Mouse (Mus musculus) c-Kit-positive CD71-positive TER-119-negative erythroid progenitor cells, embryonic 14.5 days (primary cell): ENCODE data around the gene Srek1ip1.
A peak's percentile ranks its signal among the peaks of the same experiment; 100 is the strongest.

Experiments
- DNase-seq: peaks from one replicate; pipeline ENCODE4 v3.0.0-alpha.2; 2013; ENCODE audit warnings: low read depth

Srek1ip1 gene

GRCm38 (mm10) chr13:104792184-104792583 is at the start of gene Srek1ip1:
Gene Srek1ip1, plus strand, starts transcription at chr13:104792484.
- DNase-seq = no peak

GRCm38 (mm10) chr13:104742866-104743265 is 49.4 kb upstream of the Srek1ip1 start:
- peak; percentile 79 for DNase-seq

- no peak for DNase-seq
Measured at GRCm38 (mm10) chr13:104747032-104747431, 45.3 kb upstream of the Srek1ip1 start.

- DNase-seq = no peak
Measured at GRCm38 (mm10) chr13:104759381-104759780, 32.9 kb upstream of the Srek1ip1 start.

GRCm38 (mm10) chr13:104762401-104762800 is 29.9 kb upstream of the Srek1ip1 start:
- DNase-seq = no peak

- no peak for DNase-seq
Measured at GRCm38 (mm10) chr13:104763193-104763592, 29.1 kb upstream of the Srek1ip1 start.

GRCm38 (mm10) chr13:104779104-104779670 is 13.1 kb upstream of the Srek1ip1 start:
- DNase-seq = no peak

GRCm38 (mm10) chr13:104787260-104787659 is 5.0 kb upstream of the Srek1ip1 start:
- no peak for DNase-seq

GRCm38 (mm10) chr13:104789663-104790062 is 2.6 kb upstream of the Srek1ip1 start:
- peak; percentile 35 for DNase-seq

GRCm38 (mm10) chr13:104794421-104794820 is 2.1 kb downstream of the Srek1ip1 start:
- DNase-seq = no peak

GRCm38 (mm10) chr13:104799067-104799466 is 6.8 kb downstream of the Srek1ip1 start:
- DNase-seq = no peak

- DNase-seq = no peak
Measured at GRCm38 (mm10) chr13:104799566-104800182, 7.4 kb downstream of the Srek1ip1 start.

GRCm38 (mm10) chr13:104805681-104806080 is 13.4 kb downstream of the Srek1ip1 start:
- no peak for DNase-seq

- DNase-seq = peak; percentile 59
Measured at GRCm38 (mm10) chr13:104816270-104816634, 24.0 kb downstream of the Srek1ip1 start.

- peak; percentile 84 for DNase-seq
Measured at GRCm38 (mm10) chr13:104816635-104817571, 24.6 kb downstream of the Srek1ip1 start, which contains the start of gene Cwc27. Gene Cwc27, minus strand, starts transcription at chr13:104817142.

- peak; percentile 44 for DNase-seq
Measured at GRCm38 (mm10) chr13:104817696-104818095, 25.4 kb downstream of the Srek1ip1 start.

- DNase-seq = no peak
Measured at GRCm38 (mm10) chr13:104821192-104821591, 28.9 kb downstream of the Srek1ip1 start.

GRCm38 (mm10) chr13:104821908-104822307 is 29.6 kb downstream of the Srek1ip1 start:
- no peak for DNase-seq

GRCm38 (mm10) chr13:104822411-104822838 is 30.1 kb downstream of the Srek1ip1 start:
- no peak for DNase-seq

- peak; percentile 60 for DNase-seq
Measured at GRCm38 (mm10) chr13:104825470-104825869, 33.2 kb downstream of the Srek1ip1 start.

GRCm38 (mm10) chr13:104832811-104833210 is 40.5 kb downstream of the Srek1ip1 start:
- no peak for DNase-seq

GRCm38 (mm10) chr13:104837628-104838027 is 45.3 kb downstream of the Srek1ip1 start:
- no peak for DNase-seq

GRCm38 (mm10) chr13:104841937-104842336 is 49.7 kb downstream of the Srek1ip1 start:
- no peak for DNase-seq
